Mouse (Mus musculus) lung, adult 2 months (tissue): ENCODE data around the gene Parp1.

Source experiments
- CTCF ChIP-seq: fragments of 200-500 bp; IDR thresholded peaks from 2 replicates; pipeline ENCODE4 v1.5.1; 2011; ENCODE audit warnings: mild to moderate bottlenecking, low read length, control low read depth; ENCODE audit not compliant: insufficient read depth
- POLR2A ChIP-seq: fragments of 200-500 bp; IDR thresholded peaks from 2 replicates; pipeline ENCODE4 v1.6.1; 2011; ENCODE audit warnings: low read depth, mild to moderate bottlenecking, control low read depth, low read length, borderline replicate concordance; ENCODE audit errors: extremely low read depth

- TF ChIP-seq CTCF (no peak), POLR2A (no peak)
Measured at GRCm38 (mm10) chr1:180600578-180600977, 31.9 kb downstream of the Parp1 start.
